Comparison of ENCODE assay signal across 9 mouse cellular contexts in the genomic region with DNA sequence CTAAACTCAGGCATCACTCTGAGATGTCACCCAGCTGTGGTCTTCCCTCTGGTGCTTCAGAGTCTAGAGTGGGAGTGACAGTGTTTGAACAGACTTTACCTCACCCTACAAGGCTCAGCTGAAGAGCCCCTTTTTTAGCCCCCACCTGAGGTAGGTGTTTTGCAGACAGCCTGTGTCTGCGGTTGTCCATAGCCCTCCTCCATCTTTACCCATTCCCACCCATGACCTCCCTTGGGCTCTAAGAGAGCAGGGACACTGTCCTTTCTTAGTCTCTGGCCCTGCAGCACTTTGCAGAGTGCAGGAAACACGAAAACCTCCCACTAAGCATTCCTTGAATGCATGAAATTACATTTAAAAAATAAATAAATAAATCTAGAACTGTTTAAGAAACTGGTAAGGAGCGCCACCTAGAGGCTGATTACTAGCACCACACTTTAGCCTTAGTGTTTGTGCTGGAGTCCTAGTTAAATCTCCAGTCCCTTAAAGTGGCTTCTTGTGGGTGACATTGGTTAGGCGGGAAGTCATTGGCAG.
DNase-seq lines count a peak whose midpoint lies in the region; ATAC-seq and TF ChIP-seq lines count a peak whose summit lies in the region.
"Had no signal": no experiment of that assay in that cellular context is flagged by ENCODE, and none has a peak within 500 bp of the region (broad histone marks: within the 10 kb centered on the region; RNA-seq: fewer than 3 reads in every experiment).

No protein-coding gene starts in this region.

- DNase-seq in liver, postnatal 0 days: no peak
- no peak for DNase-seq in liver
- DNase-seq in cerebellum, adult 11 months: peak; percentile 42
- peak; percentile 72 for DNase-seq in forelimb bud, embryonic 11.5 days (ENCODE audit: low read depth, low spot score)
- DNase-seq in kidney, adult 11 months: peak; percentile 50

- H3K4me2 ChIP-seq in liver, postnatal 0 days (ENCODE audit: low read depth, low read length): no peak overlapping the region
- H3K4me2 ChIP-seq in limb, embryonic 13.5 days (replicated peaks): no peak overlapping the region
- no peak overlapping the region for H3K4me2 ChIP-seq in neural tube, embryonic 13.5 days

- WGBS in liver, postnatal 0 days (ENCODE audit: insufficient replicate concordance): 24% methylated on average over 4 of the region's 4 CpGs
- WGBS in limb, embryonic 13.5 days: 19% methylated on average over 4 of the region's 4 CpGs
- WGBS in neural tube, embryonic 13.5 days: 28% methylated on average over 4 of the region's 4 CpGs

- no peak overlapping the region for H3K4me3 ChIP-seq in liver, postnatal 0 days (ENCODE audit: low read depth, low read length)
- H3K4me3 ChIP-seq in limb, embryonic 13.5 days: no peak overlapping the region
- H3K4me3 ChIP-seq in neural tube, embryonic 13.5 days: no peak overlapping the region
- H3K4me3 ChIP-seq: megakaryocyte, embryonic 14.5 days had no signal

- no peak overlapping the region for H3K27ac ChIP-seq in liver, postnatal 0 days (ENCODE audit: low read depth)
- no peak overlapping the region for H3K27ac ChIP-seq in limb, embryonic 13.5 days
- no peak overlapping the region for H3K27ac ChIP-seq in neural tube, embryonic 13.5 days (replicated peaks)

- peak; percentile 78 for TF ChIP-seq CTCF in liver, postnatal 0 days (IDR thresholded peaks at IDR 0.05; ENCODE audit: low read depth)

- no peaks in the 10 kb centered on the region for H3K4me1 ChIP-seq in liver, postnatal 0 days (ENCODE audit: insufficient read depth)
- H3K4me1 ChIP-seq in limb, embryonic 13.5 days: peaks cover 22% of the 10 kb centered on the region
- peaks cover 51% of the 10 kb centered on the region for H3K4me1 ChIP-seq in neural tube, embryonic 13.5 days (replicated peaks)
- H3K4me1 ChIP-seq: megakaryocyte, embryonic 14.5 days had no signal

- H3K9ac ChIP-seq in liver, postnatal 0 days (replicated peaks): no peak overlapping the region
- no peak overlapping the region for H3K9ac ChIP-seq in limb, embryonic 13.5 days
- no peak overlapping the region for H3K9ac ChIP-seq in neural tube, embryonic 13.5 days

- peak; percentile 23; the same call in 1 of the 2 replicates for ATAC-seq in liver, postnatal 0 days
- peak; percentile 20; the same call in 1 of the 2 replicates for ATAC-seq in limb, embryonic 13.5 days (ENCODE audit: low FRiP score, low read depth)
- ATAC-seq in neural tube, embryonic 13.5 days (ENCODE audit: low read depth): peak; percentile 51
- no peak for ATAC-seq in inflammation-experienced regulatory T-cells, adult 6 months

- H3K9me3 ChIP-seq in liver, postnatal 0 days (ENCODE audit: low read length): no peaks in the 10 kb centered on the region
- no peaks in the 10 kb centered on the region for H3K9me3 ChIP-seq in limb, embryonic 13.5 days
- no peaks in the 10 kb centered on the region for H3K9me3 ChIP-seq in neural tube, embryonic 13.5 days
- H3K9me3 ChIP-seq: megakaryocyte, embryonic 14.5 days had no signal

- no peaks in the 10 kb centered on the region for H3K36me3 ChIP-seq in liver, postnatal 0 days (replicated peaks; ENCODE audit: insufficient read depth, low read length)
- no peaks in the 10 kb centered on the region for H3K36me3 ChIP-seq in limb, embryonic 13.5 days
- no peaks in the 10 kb centered on the region for H3K36me3 ChIP-seq in neural tube, embryonic 13.5 days

- no peak for TF ChIP-seq EP300 in liver, postnatal 0 days (IDR thresholded peaks at IDR 0.05; ENCODE audit: low read depth)

- H3K27me3 ChIP-seq in liver, postnatal 0 days (ENCODE audit: insufficient read depth, low read length): no peaks in the 10 kb centered on the region
- no peaks in the 10 kb centered on the region for H3K27me3 ChIP-seq in limb, embryonic 13.5 days
- no peaks in the 10 kb centered on the region for H3K27me3 ChIP-seq in neural tube, embryonic 13.5 days

Comparison
In these comparisons a context has a peak if more than half of its experiments do, and no peak if none do; other contexts are left out.
1. DNase-seq: peak in cerebellum, adult 11 months (single experiment), forelimb bud, embryonic 11.5 days (single experiment) and kidney, adult 11 months (single experiment); none in liver, postnatal 0 days (single experiment) and liver (single experiment).